Mouse (Mus musculus) urinary bladder, postnatal 14 days (tissue): ENCODE results near the gene Foxk1.

Experiments
- DNase-seq: peaks from one replicate; pipeline ENCODE4 v3.0.0; 2021; ENCODE audit warnings: low spot score

Foxk1 gene

DNA sequence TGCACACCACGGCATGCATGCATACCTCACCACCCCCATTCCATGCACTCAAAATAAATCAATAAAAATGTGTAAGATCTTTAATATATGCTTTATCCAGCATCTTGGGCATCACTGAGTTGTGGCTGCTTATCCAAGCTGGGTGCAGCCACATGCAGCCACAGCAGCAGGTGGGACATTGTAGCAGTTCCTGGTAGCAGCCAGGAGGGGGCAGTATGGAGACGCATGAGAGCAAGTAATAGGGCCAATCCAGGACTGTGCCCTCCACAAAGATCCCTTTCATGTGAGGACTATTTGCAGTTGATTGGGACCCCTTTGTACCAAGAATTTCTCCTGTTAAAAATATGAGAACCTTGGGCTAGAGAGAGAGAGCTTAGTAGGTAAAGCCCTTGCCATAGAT lies 81.2 kb downstream of the Foxk1 start:
- no peak for DNase-seq

DNA sequence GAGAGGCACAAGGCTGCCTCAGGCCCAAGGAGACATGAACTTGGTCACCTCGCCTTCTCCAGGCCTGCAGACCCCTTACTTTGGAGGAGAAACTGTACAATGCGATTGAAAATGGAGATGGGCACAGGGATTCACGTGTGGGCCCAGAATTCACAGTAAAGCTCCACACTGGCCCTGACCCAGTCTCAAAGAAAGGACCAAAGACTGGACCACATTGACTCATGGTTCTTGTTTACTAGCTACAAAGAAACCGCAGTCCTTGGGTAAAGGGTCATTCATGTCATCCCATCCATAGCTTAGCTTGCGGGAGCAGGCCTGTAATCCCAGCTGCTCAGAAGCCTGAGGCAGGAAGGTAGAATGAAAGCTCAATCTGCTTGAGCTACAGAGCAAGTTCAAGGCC lies 82.3 kb downstream of the Foxk1 start:
- no peak for DNase-seq

DNA sequence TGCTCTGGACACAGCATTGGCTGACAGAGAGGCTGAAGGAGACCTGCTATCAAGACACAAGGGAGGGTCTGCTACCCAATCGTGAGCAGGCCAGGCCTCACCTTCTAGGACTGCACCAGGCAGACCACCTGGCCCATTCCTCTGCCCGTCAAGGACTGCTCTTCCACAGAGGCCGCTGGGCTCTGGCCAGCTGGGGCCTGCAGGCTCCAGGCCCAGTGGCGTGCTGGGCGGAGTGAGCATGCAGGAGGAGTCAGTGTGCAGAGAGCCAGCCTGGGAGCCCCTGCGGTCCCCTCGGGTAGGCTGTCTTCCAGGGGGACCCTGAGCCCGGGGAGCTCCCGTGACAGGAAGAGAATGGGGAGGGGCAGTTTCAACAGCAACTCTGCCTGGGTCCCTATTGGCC lies 85.4 kb downstream of the Foxk1 start:
- no peak for DNase-seq

GRCm38 (mm10) chr5:142489955-142490707 lies 88.8 kb downstream of the Foxk1 start:
- DNase-seq, result no peak

DNA sequence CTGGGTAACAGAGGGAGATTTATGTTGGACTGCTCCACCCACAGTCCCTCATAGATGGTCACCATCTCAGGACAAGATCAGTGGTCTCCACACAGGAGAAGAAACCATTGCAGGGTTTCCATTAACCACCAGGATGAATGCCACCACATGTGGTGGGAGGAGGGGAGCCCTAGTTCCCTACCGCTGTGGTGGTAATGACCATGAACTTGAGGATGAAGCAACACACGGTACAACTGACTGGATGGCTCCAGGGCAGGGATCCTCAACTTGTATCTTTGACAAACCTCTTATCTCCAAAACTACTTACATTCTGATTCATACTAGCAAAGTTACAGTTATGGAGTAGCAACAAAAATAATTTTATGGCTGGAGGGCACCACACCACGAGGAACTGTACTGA lies 92.0 kb downstream of the Foxk1 start:
- DNase-seq, result no peak

GRCm38 (mm10) chr5:142495321-142496096 lies 94.2 kb downstream of the Foxk1 start:
- no peak for DNase-seq

GRCm38 (mm10) chr5:142498964-142499363 lies 97.7 kb downstream of the Foxk1 start:
- no peak for DNase-seq

DNA sequence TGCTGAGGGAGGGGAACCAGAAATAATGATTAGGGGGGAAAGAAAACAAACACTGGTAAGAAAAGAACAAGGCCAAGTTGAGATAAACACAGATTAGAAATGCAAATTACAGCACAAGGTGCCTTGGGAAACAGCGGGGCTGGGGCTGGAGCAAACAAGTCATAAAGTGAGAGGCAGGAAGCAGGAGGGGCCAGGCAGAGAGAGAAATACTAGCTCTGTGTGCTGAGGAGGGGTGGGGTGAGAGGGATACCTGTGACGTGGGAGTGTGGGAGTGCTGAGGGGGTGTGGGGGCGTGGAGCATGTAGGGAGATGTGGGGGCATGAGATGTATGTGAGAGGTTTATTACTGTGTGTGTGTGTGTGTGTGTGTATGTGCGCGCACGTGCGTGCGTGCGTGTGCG lies 99.6 kb downstream of the Foxk1 start:
- no peak for DNase-seq

- DNase-seq, result peak; percentile 78
These were observed 101.1 kb downstream of the Foxk1 start for GRCm38 (mm10) chr5:142502414-142502813.

- no peak for DNase-seq
These were observed 102.9 kb downstream of the Foxk1 start for GRCm38 (mm10) chr5:142504175-142504574.

DNA sequence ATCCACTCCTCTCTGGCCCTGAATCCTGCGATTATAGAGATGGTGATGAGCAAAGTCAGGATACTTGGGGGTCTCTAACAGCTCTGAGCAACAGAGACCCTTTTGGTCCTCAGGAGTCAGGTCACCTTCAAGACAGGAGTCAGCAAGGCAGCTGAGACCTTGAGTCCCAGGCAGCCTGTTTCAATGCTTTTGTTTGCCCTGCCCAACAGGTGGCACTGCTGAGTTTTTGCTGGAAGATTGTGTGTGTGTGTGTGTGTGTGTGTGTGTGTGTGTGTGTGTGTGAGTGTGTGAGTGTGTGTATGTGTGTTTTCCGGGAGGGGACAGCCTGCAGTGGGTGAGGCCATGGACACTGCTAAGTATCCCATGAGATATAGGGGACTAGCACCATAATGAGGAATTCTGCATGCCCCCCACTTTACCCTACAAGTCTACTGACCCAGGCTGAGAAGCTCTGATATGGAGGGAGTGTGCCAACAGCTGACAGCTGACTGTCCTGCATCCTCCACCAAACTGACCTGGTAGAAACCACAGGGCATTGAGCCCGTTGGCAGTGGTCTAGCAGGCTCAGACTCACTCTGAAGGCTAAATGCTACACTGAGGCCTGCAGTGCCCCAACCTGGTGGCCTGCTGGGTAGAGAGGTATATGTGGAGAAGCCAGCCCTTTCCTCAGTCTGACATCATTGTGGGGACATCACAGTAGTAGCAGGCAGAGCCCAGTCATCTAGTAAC lies 104.6 kb downstream of the Foxk1 start:
- no peak for DNase-seq

GRCm38 (mm10) chr5:142509141-142510060 lies 108.1 kb downstream of the Foxk1 start:
- no peak for DNase-seq

GRCm38 (mm10) chr5:142510061-142510414 lies 108.7 kb downstream of the Foxk1 start:
- no peak for DNase-seq
